Mouse (Mus musculus): ENCODE data around the gene Gm17622.

GRCm38 (mm10) chr13:96458606-96459005, 31.9 kb upstream of the Gm17622 start:
- TF ChIP-seq CTCF (IDR thresholded peaks at IDR 0.05; ENCODE audit: low read depth), result no peak
- no peak for TF ChIP-seq EP300 (IDR thresholded peaks at IDR 0.05; ENCODE audit: low read depth)
